In genomic region chr9:96639451-96639850, GRCm38 (mm10) we compare ENCODE assay signal across 20 mouse cellular contexts. TPM values are rescaled to one million over a fixed set of nuclear protein-coding genes. Genes with fewer than 3 reads are reported as not detected.
DNase-seq lines count a peak whose midpoint lies in the region; ATAC-seq and TF ChIP-seq lines count a peak whose summit lies in the region.
"Had no signal": no experiment of that assay in that cellular context is flagged by ENCODE, and none has a peak within 500 bp of the region (broad histone marks: within the 10 kb centered on the region; RNA-seq: fewer than 3 reads in every experiment).

No protein-coding gene starts in this region.

- ATAC-seq in hindbrain, postnatal 0 days, result peak; percentile 84; the same call in 1 of the 2 replicates
- no peak for ATAC-seq in hindbrain, embryonic 14.5 days (ENCODE audit: low FRiP score)
- no peak for ATAC-seq in liver, embryonic 11.5 days (replicated peaks; ENCODE audit: low FRiP score)
- ATAC-seq: liver, postnatal 0 days; midbrain, embryonic 15.5 days; Patski had no signal

- 0 out of 2 replicates have a peak, but pooled peaks cover 3% of the 10 kb centered on the region for H3K9me3 ChIP-seq in hindbrain, postnatal 0 days (ENCODE audit: low read length)
- H3K9me3 ChIP-seq in hindbrain, embryonic 14.5 days (ENCODE audit: control insufficient read depth, low read length), result 0 out of 2 replicates have a peak, but pooled peaks cover 3% of the 10 kb centered on the region
- H3K9me3 ChIP-seq in liver, embryonic 11.5 days (ENCODE audit: control insufficient read depth, low read length), result no peaks in the 10 kb centered on the region
- H3K9me3 ChIP-seq: intestine, embryonic 15.5 days; limb, embryonic 12.5 days; midbrain, embryonic 15.5 days had no signal

- no peak for TF ChIP-seq CTCF in hindbrain, postnatal 0 days (IDR thresholded peaks at IDR 0.05; ENCODE audit: low read depth)
- TF ChIP-seq CTCF in liver, adult 2 months (IDR thresholded peaks at IDR 0.05; ENCODE audit: low read depth, low read length), result no peak

- H3K4me1 ChIP-seq in hindbrain, postnatal 0 days (ENCODE audit: insufficient read depth, low read length), result no peaks in the 10 kb centered on the region
- no peaks in the 10 kb centered on the region for H3K4me1 ChIP-seq in hindbrain, embryonic 14.5 days (replicated peaks; ENCODE audit: control insufficient read depth, insufficient read depth, low read length)
- H3K4me1 ChIP-seq in liver, adult 2 months (ENCODE audit: control insufficient read depth, insufficient read depth, low read length), result no peaks in the 10 kb centered on the region
- peaks cover 6% of the 10 kb centered on the region; the same call in 1 of the 2 replicates for H3K4me1 ChIP-seq in liver, embryonic 11.5 days (replicated peaks; ENCODE audit: control insufficient read depth, insufficient read depth, low read length)
- H3K4me1 ChIP-seq: limb, embryonic 12.5 days; midbrain, embryonic 15.5 days; neural tube, embryonic 12.5 days had no signal

- H3K9ac ChIP-seq in hindbrain, postnatal 0 days (replicated peaks; ENCODE audit: low read length), result no peak overlapping the region
- H3K9ac ChIP-seq in hindbrain, embryonic 14.5 days, result no peak overlapping the region
- H3K9ac ChIP-seq in liver, adult 2 months (ENCODE audit: low read depth, low read length), result no peak overlapping the region
- no peak overlapping the region for H3K9ac ChIP-seq in liver, embryonic 11.5 days (ENCODE audit: low read depth, low read length)
- H3K9ac ChIP-seq: intestine, embryonic 15.5 days; limb, embryonic 12.5 days; liver, postnatal 0 days; midbrain, embryonic 15.5 days; neural tube, embryonic 12.5 days had no signal

- no peaks in the 10 kb centered on the region for H3K36me3 ChIP-seq in hindbrain, postnatal 0 days (ENCODE audit: insufficient read depth, low read length)
- H3K36me3 ChIP-seq in hindbrain, embryonic 14.5 days (replicated peaks; ENCODE audit: control insufficient read depth, insufficient read depth), result no peaks in the 10 kb centered on the region
- no peaks in the 10 kb centered on the region for H3K36me3 ChIP-seq in liver, adult 2 months (ENCODE audit: control insufficient read depth, insufficient read depth, low read length)
- no peaks in the 10 kb centered on the region for H3K36me3 ChIP-seq in liver, embryonic 11.5 days (ENCODE audit: control insufficient read depth, insufficient read depth, low read length)
- H3K36me3 ChIP-seq: intestine, embryonic 15.5 days; limb, embryonic 12.5 days; midbrain, embryonic 15.5 days; neural tube, embryonic 12.5 days had no signal

- no peaks in the 10 kb centered on the region for H3K27me3 ChIP-seq in hindbrain, postnatal 0 days (ENCODE audit: insufficient read depth, low read length)
- no peaks in the 10 kb centered on the region for H3K27me3 ChIP-seq in hindbrain, embryonic 14.5 days (ENCODE audit: control insufficient read depth, insufficient read depth, low read length)
- no peaks in the 10 kb centered on the region for H3K27me3 ChIP-seq in liver, adult 2 months (ENCODE audit: control insufficient read depth, insufficient read depth, low read length)
- no peaks in the 10 kb centered on the region for H3K27me3 ChIP-seq in liver, embryonic 11.5 days (replicated peaks; ENCODE audit: control insufficient read depth, insufficient read depth, low read length)
- H3K27me3 ChIP-seq: intestine, embryonic 15.5 days; limb, embryonic 12.5 days; midbrain, embryonic 15.5 days; neural tube, embryonic 12.5 days; Patski had no signal

- peak overlapping the region; percentile 58; the same call in 1 of the 2 replicates for H3K27ac ChIP-seq in hindbrain, postnatal 0 days
- no peak overlapping the region for H3K27ac ChIP-seq in hindbrain, embryonic 14.5 days
- no peak overlapping the region for H3K27ac ChIP-seq in liver, adult 2 months (replicated peaks; ENCODE audit: insufficient read depth, low read depth, low read length)
- H3K27ac ChIP-seq in liver, embryonic 11.5 days (ENCODE audit: low read depth, low read length), result no peak overlapping the region
- H3K27ac ChIP-seq: gastrocnemius, adult 2 months; heart, adult 2 months; intestine, embryonic 15.5 days; limb, embryonic 12.5 days; macrophage; midbrain, embryonic 15.5 days; neural tube, embryonic 12.5 days had no signal

- H3K4me3 ChIP-seq in hindbrain, postnatal 0 days (ENCODE audit: low read length), result no peak overlapping the region
- no peak overlapping the region for H3K4me3 ChIP-seq in hindbrain, embryonic 14.5 days (replicated peaks; ENCODE audit: low read length)
- no peak overlapping the region for H3K4me3 ChIP-seq in liver, adult 2 months (ENCODE audit: insufficient read depth, low read depth, low read length)
- no peak overlapping the region for H3K4me3 ChIP-seq in liver, embryonic 11.5 days (ENCODE audit: low read depth, low read length)
- H3K4me3 ChIP-seq: gastrocnemius, adult 2 months; heart, adult 2 months; intestine, embryonic 15.5 days; limb, embryonic 12.5 days; midbrain, embryonic 15.5 days; neural tube, embryonic 12.5 days had no signal

- TF ChIP-seq POLR2A in liver, adult 2 months (IDR thresholded peaks at IDR 0.05; ENCODE audit: extremely low read depth, insufficient read depth, low read length), result no peak

- DNase-seq in hindbrain, postnatal 0 days (ENCODE audit: low spot score), result peak; percentile 72
- DNase-seq in hindbrain, embryonic 14.5 days (ENCODE audit: low spot score), result no peak
- peak; percentile 38 for DNase-seq in liver, adult 2 months (ENCODE audit: extremely low read depth, low read depth, low spot score)
- DNase-seq in liver, embryonic 11.5 days (ENCODE audit: low spot score), result no peak
- DNase-seq in kidney, adult 9 months, result peak; percentile 63
- DNase-seq in layer of hippocampus, adult 9-11 months, result peak; percentile 48
- DNase-seq in lung, postnatal 14 days, result no peak
- DNase-seq: cerebellum, adult 9-10 months; gastrocnemius, adult 2 months; heart, adult 2 months; heart, postnatal 14 days; liver, postnatal 0 days; spleen, adult 18-20 months; thymus, postnatal 14 days had no signal

- no peaks in the 10 kb centered on the region for H3K79me2 ChIP-seq in liver, adult 2 months (ENCODE audit: control insufficient read depth, insufficient read depth, low read length)

- WGBS in hindbrain, postnatal 0 days, result 59% methylated on average over 7 of the region's 7 CpGs
- WGBS in hindbrain, embryonic 14.5 days, result 80% methylated on average over 7 of the region's 7 CpGs
- WGBS in liver, adult 2 months, result 80% methylated on average over 7 of the region's 7 CpGs
- WGBS in liver, embryonic 11.5 days, result 87% methylated on average over 7 of the region's 7 CpGs

- H3K4me2 ChIP-seq in hindbrain, postnatal 0 days (ENCODE audit: low read depth, low read length), result no peak overlapping the region
- no peak overlapping the region for H3K4me2 ChIP-seq in hindbrain, embryonic 14.5 days (replicated peaks)
- no peak overlapping the region for H3K4me2 ChIP-seq in liver, embryonic 11.5 days
- H3K4me2 ChIP-seq: intestine, embryonic 15.5 days; limb, embryonic 12.5 days; midbrain, embryonic 15.5 days; neural tube, embryonic 12.5 days had no signal

RNA-seq across cellular contexts. Expression of gene Rasa2, which starts 8.0 kb away (rescaled TPM):
- 12.0 and 13.2 TPM in 2 replicates for total RNA-seq in hindbrain, postnatal 0 days (2014; rRNA removed)
- 12.9 and 16.5 TPM in 2 replicates for polyA plus RNA-seq in hindbrain, postnatal 0 days (2015; fragmentation: Nextera tagmentation; extraction: Ambion mirVana)
- polyA plus RNA-seq in hindbrain, embryonic 14.5 days (2014; fragmentation: Nextera tagmentation; extraction: Ambion mirVana), result 17.8 and 21.1 TPM in 2 replicates
- total RNA-seq in liver, adult 2 months (2014; rRNA removed), result 1.6 and 1.7 TPM in 2 replicates
- polyA plus RNA-seq in liver, adult 2 months (2012; rRNA removed), result 0.22 and 0.38 TPM in 2 replicates
- polyA plus RNA-seq in liver, embryonic 11.5 days (2014; fragmentation: Nextera tagmentation; extraction: Ambion mirVana), result 9.5 and 9.7 TPM in 2 replicates

Comparison
In these comparisons a context has a peak if more than half of its experiments do, and no peak if none do; other contexts are left out.
1. DNase-seq: peak in hindbrain, postnatal 0 days (single experiment), liver, adult 2 months (single experiment), kidney, adult 9 months (single experiment) and layer of hippocampus, adult 9-11 months (single experiment); none in hindbrain, embryonic 14.5 days (single experiment), liver, embryonic 11.5 days (single experiment) and lung, postnatal 14 days (single experiment).